8 mouse cellular contexts compared by ENCODE assay signal in genomic region chr13:51777048-51777737, GRCm38 (mm10). TPM values are rescaled to one million over a fixed set of nuclear protein-coding genes. Genes with fewer than 3 reads are reported as not detected.
A peak's percentile ranks its signal among the peaks of the same experiment; 100 is the strongest.
DNase-seq lines count a peak whose midpoint lies in the region; ATAC-seq and TF ChIP-seq lines count a peak whose summit lies in the region.

No protein-coding gene starts in this region.

- ATAC-seq in forebrain, embryonic 12.5 days (ENCODE audit: low FRiP score) = peak; percentile 78
- ATAC-seq in liver, postnatal 0 days = peak; percentile 71

- TF ChIP-seq CTCF in liver, postnatal 0 days (IDR thresholded peaks at IDR 0.05; ENCODE audit: low read depth) = no peak

- peak overlapping the region; percentile 68 for H3K27ac ChIP-seq in forebrain, embryonic 12.5 days
- peak overlapping the region; percentile 31 for H3K27ac ChIP-seq in liver, postnatal 0 days (ENCODE audit: low read depth)

- no peak overlapping the region for H3K4me2 ChIP-seq in forebrain, embryonic 12.5 days
- no peak overlapping the region for H3K4me2 ChIP-seq in liver, postnatal 0 days (ENCODE audit: low read depth, low read length)

- no peaks in the 10 kb centered on the region for H3K36me3 ChIP-seq in forebrain, embryonic 12.5 days (replicated peaks)
- H3K36me3 ChIP-seq in liver, postnatal 0 days (replicated peaks; ENCODE audit: insufficient read depth, low read length) = no peaks in the 10 kb centered on the region

- no peak for TF ChIP-seq EP300 in liver, postnatal 0 days (IDR thresholded peaks at IDR 0.05; ENCODE audit: low read depth)

- H3K4me1 ChIP-seq in forebrain, embryonic 12.5 days = peaks cover 18% of the 10 kb centered on the region
- peaks cover 22% of the 10 kb centered on the region for H3K4me1 ChIP-seq in liver, postnatal 0 days (ENCODE audit: insufficient read depth)

- no peaks in the 10 kb centered on the region for H3K9me3 ChIP-seq in forebrain, embryonic 12.5 days
- H3K9me3 ChIP-seq in liver, postnatal 0 days (ENCODE audit: low read length) = no peaks in the 10 kb centered on the region

- intact Hi-C loops in heart, postnatal 10 days (cut with DNase I) = loop anchor here (2.0 kb wide), 1 partner anchor 20 kb away; no protein-coding TSS in a partner anchor

- H3K4me3 ChIP-seq in forebrain, embryonic 12.5 days (replicated peaks) = no peak overlapping the region
- H3K4me3 ChIP-seq in liver, postnatal 0 days (ENCODE audit: low read depth, low read length) = no peak overlapping the region

- DNase-seq in adrenal gland, adult (ENCODE audit: inconsistent age in 2 of 2, low spot score in 1 of 2) = peak; percentile 90 to 91
- DNase-seq in c-Kit-positive CD71-positive TER-119-positive erythroid progenitor cells, embryonic 14.5 days (ENCODE audit: low spot score) = peak; percentile 74
- DNase-seq in heart, postnatal 10 days = peak; percentile 90 to 92
- DNase-seq in kidney, postnatal 14 days = peak; percentile 87
- DNase-seq in liver, postnatal 0 days = peak; percentile 42
- DNase-seq in right cerebral cortex, postnatal 25 days = peak; percentile 57
- DNase-seq in urinary bladder, postnatal 10 days (ENCODE audit: low spot score) = no peak

- 5% methylated on average over 11 of the region's 11 CpGs for WGBS in forebrain, embryonic 12.5 days
- WGBS in liver, postnatal 0 days (ENCODE audit: insufficient replicate concordance) = 53% methylated on average over 11 of the region's 11 CpGs

- H3K9ac ChIP-seq in forebrain, embryonic 12.5 days = no peak overlapping the region
- H3K9ac ChIP-seq in liver, postnatal 0 days (replicated peaks) = no peak overlapping the region

- H3K27me3 ChIP-seq in forebrain, embryonic 12.5 days = no peaks in the 10 kb centered on the region
- H3K27me3 ChIP-seq in liver, postnatal 0 days (ENCODE audit: insufficient read depth, low read length) = no peaks in the 10 kb centered on the region

RNA-seq across cellular contexts. Expression of gene Sema4d, which starts 16.4 kb away (rescaled TPM):
- 8.2 and 11.4 TPM in 2 replicates for polyA plus RNA-seq in forebrain, embryonic 12.5 days (2016; fragmentation: Nextera tagmentation; extraction: Ambion mirVana)
- total RNA-seq in heart, postnatal 10 days (2021) = 10 to 100 TPM; 69.1 to 79.5 TPM
- polyA plus RNA-seq in liver, postnatal 0 days (2015; fragmentation: Nextera tagmentation; extraction: Ambion mirVana) = 2.9 and 3.9 TPM in 2 replicates
